Mouse (Mus musculus): ENCODE results near the gene Erlin1. TPM values are rescaled to one million over a fixed set of nuclear protein-coding genes. Genes with fewer than 3 reads are reported as not detected.

Gene Erlin1
- polyA plus RNA-seq, 1 experiment from 2014 or later, result 17.1 TPM

DNA sequence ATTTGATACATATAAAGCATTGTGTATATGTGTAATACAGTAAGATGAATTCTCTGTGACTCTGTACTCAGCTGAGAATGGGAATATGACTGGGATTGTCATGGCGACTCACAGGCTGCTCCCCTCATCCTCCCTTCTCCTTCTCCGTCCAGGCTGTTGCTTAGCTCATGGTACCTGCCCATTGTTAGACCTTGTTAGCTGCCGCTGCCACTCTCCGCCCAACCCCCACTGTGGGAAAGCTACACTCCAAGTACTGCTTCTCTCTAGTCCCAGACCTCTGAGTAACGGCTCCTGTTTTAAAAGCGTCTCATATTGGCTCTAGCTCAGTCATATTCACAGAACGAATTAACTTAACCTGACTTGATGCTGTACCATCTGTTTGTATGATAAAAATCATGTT, 49.8 kb downstream of the Erlin1 start:
- 65% methylated on average over 7 of the region's 7 CpGs for WGBS
- Histone ChIP-seq H3K27ac (no peak overlapping the region), H3K9me3 (ENCODE audit: control insufficient read depth, low read length) (no peaks in the 10 kb centered on the region), H3K4me2 (replicated peaks) (no peak overlapping the region), H3K4me3 (replicated peaks; ENCODE audit: low read length) (no peak overlapping the region), H3K36me3 (replicated peaks; ENCODE audit: control insufficient read depth, insufficient read depth) (no peaks in the 10 kb centered on the region), H3K4me1 (replicated peaks; ENCODE audit: control insufficient read depth, insufficient read depth, low read length) (no peaks in the 10 kb centered on the region), H3K27me3 (ENCODE audit: control insufficient read depth, insufficient read depth, low read length) (no peaks in the 10 kb centered on the region), H3K9ac (no peak overlapping the region)
- ATAC-seq (ENCODE audit: low FRiP score), result no peak
- DNase-seq (ENCODE audit: low spot score), result no peak

DNA sequence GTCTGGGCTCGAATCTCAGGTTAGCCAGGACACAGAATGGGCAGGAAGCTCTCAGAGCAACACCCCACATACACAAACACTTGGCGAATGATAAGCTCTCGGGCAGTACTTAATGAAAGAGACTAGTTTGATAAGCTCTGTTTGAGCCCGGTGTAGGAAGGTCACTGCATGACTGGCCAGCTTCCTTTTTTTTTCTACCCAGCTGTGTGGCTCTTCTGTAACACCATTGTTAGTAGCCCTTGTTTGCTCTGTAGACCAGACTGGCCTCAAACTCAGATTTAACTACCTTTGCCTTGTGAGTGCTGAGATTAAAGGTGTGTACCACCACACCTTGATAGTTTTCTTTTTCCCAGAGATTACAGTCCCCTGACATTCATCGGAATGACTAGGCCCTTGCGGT, 55.7 kb downstream of the Erlin1 start:
- DNase-seq (ENCODE audit: low spot score) (no peak), ATAC-seq (ENCODE audit: low FRiP score) (no peak)
- Histone ChIP-seq H3K4me1 (replicated peaks; ENCODE audit: control insufficient read depth, insufficient read depth, low read length) (no peaks in the 10 kb centered on the region), H3K36me3 (replicated peaks; ENCODE audit: control insufficient read depth, insufficient read depth) (no peaks in the 10 kb centered on the region), H3K9me3 (ENCODE audit: control insufficient read depth, low read length) (no peaks in the 10 kb centered on the region), H3K4me2 (replicated peaks) (no peak overlapping the region), H3K4me3 (replicated peaks; ENCODE audit: low read length) (no peak overlapping the region), H3K27me3 (ENCODE audit: control insufficient read depth, insufficient read depth, low read length) (no peaks in the 10 kb centered on the region), H3K27ac (no peak overlapping the region), H3K9ac (no peak overlapping the region)
- WGBS, result 90% methylated on average over 6 of the region's 6 CpGs

DNA sequence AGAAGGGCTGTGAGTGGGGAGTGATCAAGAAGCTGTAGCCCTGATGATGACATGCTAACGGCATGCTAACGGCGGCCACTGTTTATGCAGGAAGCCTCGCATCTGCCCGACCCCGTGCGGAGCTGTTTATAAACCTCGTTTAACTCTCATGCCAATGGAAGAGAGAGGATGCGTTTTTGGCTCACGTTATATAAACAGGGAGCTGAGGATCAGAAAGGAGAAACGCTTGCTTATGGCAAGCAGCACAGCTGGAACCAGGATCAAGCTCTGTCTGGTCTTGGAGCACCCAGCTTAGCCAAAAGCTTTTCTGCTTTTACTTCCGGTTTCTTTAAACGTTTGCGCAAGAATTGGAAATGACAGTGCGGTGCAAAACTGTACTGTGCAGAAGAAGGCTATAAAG, 60.8 kb downstream of the Erlin1 start:
- H3K27me3 ChIP-seq (ENCODE audit: control insufficient read depth, insufficient read depth, low read length), result no peaks in the 10 kb centered on the region
- no peak overlapping the region for H3K4me3 ChIP-seq (replicated peaks; ENCODE audit: low read length)
- no peaks in the 10 kb centered on the region for H3K4me1 ChIP-seq (replicated peaks; ENCODE audit: control insufficient read depth, insufficient read depth, low read length)
- H3K9me3 ChIP-seq (ENCODE audit: control insufficient read depth, low read length), result no peaks in the 10 kb centered on the region
- no peaks in the 10 kb centered on the region for H3K36me3 ChIP-seq (replicated peaks; ENCODE audit: control insufficient read depth, insufficient read depth)
- no peak overlapping the region for H3K27ac ChIP-seq
- no peak for DNase-seq (ENCODE audit: low spot score)
- no peak overlapping the region for H3K4me2 ChIP-seq (replicated peaks)
- H3K9ac ChIP-seq, result no peak overlapping the region
- WGBS, result 80% methylated on average over 15 of the region's 15 CpGs
- ATAC-seq (ENCODE audit: low FRiP score), result no peak

DNA sequence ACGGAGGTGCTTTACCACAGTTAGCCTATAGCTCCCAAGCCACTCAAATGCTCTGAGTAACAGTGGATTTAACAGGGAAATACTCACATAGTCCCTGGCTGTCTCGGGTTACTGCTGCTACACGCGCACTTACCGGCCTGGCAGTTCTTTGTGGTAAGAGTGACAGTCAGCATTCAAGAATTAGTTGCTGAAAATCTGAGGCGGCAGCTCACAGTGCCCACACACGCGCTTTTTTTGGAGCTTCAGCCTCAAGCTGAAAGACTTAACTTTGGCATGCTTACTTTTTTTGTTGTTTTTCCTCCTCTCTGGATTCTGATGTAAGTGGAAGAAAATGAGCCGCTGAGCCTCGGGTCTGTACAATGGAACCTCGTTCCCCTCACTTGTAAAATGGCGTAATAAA, 62.4 kb downstream of the Erlin1 start:
- no peak overlapping the region for H3K4me2 ChIP-seq (replicated peaks)
- no peaks in the 10 kb centered on the region for H3K4me1 ChIP-seq (replicated peaks; ENCODE audit: control insufficient read depth, insufficient read depth, low read length)
- H3K4me3 ChIP-seq (replicated peaks; ENCODE audit: low read length), result no peak overlapping the region
- H3K27me3 ChIP-seq (ENCODE audit: control insufficient read depth, insufficient read depth, low read length), result no peaks in the 10 kb centered on the region
- no peaks in the 10 kb centered on the region for H3K36me3 ChIP-seq (replicated peaks; ENCODE audit: control insufficient read depth, insufficient read depth)
- no peak overlapping the region for H3K27ac ChIP-seq
- H3K9me3 ChIP-seq (ENCODE audit: control insufficient read depth, low read length), result no peaks in the 10 kb centered on the region
- DNase-seq (ENCODE audit: low spot score) (no peak), ATAC-seq (ENCODE audit: low FRiP score) (no peak)
- H3K9ac ChIP-seq, result no peak overlapping the region
- 58% methylated on average over 12 of the region's 12 CpGs for WGBS

DNA sequence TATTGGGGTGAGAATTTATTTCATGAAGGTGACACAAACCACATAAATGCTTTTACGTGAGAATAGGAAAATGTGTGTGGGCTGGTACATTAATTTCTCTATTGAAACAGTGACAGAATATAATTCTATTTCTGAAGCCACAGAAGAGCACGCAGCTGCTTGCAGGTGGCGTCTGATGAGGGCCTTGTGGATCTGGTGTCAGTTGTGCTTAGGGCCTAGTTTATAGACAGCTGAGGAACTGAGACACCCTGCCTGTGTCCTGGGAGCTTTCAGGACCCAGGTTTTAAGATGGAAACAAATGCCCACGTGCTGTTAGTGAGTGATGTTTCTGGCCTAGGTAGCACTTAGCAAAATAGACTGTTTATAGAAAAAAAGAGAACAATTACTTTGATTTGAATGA, 64.6 kb downstream of the Erlin1 start:
- ATAC-seq (ENCODE audit: low FRiP score) (no peak), DNase-seq (ENCODE audit: low spot score) (no peak)
- no peak overlapping the region for H3K4me2 ChIP-seq (replicated peaks)
- H3K27me3 ChIP-seq (ENCODE audit: control insufficient read depth, insufficient read depth, low read length), result no peaks in the 10 kb centered on the region
- H3K27ac ChIP-seq, result no peak overlapping the region
- H3K9ac ChIP-seq, result no peak overlapping the region
- 75% methylated on average over 4 of the region's 4 CpGs for WGBS
- H3K36me3 ChIP-seq (replicated peaks; ENCODE audit: control insufficient read depth, insufficient read depth), result no peaks in the 10 kb centered on the region
- no peaks in the 10 kb centered on the region for H3K4me1 ChIP-seq (replicated peaks; ENCODE audit: control insufficient read depth, insufficient read depth, low read length)
- no peak overlapping the region for H3K4me3 ChIP-seq (replicated peaks; ENCODE audit: low read length)
- H3K9me3 ChIP-seq (ENCODE audit: control insufficient read depth, low read length), result no peaks in the 10 kb centered on the region

DNA sequence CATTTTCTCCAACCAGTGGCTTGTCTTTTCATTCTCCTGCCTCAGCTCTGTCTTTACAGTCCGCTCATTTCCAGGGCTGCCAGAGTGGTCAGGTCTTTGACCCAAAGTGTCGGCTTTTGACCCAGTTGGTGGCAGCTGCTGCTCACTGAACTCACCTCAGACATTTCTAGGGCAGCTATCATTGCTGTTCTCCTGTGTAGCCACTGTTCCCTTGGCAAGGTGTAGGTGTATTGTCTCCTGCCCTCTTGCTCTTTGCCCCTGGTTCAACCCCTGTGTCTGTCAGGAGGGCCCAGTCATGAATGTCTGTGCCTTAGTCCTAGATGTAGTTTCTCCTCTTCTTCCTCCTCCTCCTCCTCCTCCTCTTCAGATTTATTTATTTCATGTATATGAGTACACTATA, 65.3 kb downstream of the Erlin1 start:
- ATAC-seq (ENCODE audit: low FRiP score) (no peak), DNase-seq (ENCODE audit: low spot score) (no peak)
- Histone ChIP-seq H3K27me3 (ENCODE audit: control insufficient read depth, insufficient read depth, low read length) (no peaks in the 10 kb centered on the region), H3K4me3 (replicated peaks; ENCODE audit: low read length) (no peak overlapping the region), H3K27ac (no peak overlapping the region), H3K4me2 (replicated peaks) (no peak overlapping the region), H3K9me3 (ENCODE audit: control insufficient read depth, low read length) (no peaks in the 10 kb centered on the region), H3K4me1 (replicated peaks; ENCODE audit: control insufficient read depth, insufficient read depth, low read length) (no peaks in the 10 kb centered on the region), H3K9ac (no peak overlapping the region), H3K36me3 (replicated peaks; ENCODE audit: control insufficient read depth, insufficient read depth) (no peaks in the 10 kb centered on the region)
- WGBS, result 95% methylated on average over 2 of the region's 2 CpGs

DNA sequence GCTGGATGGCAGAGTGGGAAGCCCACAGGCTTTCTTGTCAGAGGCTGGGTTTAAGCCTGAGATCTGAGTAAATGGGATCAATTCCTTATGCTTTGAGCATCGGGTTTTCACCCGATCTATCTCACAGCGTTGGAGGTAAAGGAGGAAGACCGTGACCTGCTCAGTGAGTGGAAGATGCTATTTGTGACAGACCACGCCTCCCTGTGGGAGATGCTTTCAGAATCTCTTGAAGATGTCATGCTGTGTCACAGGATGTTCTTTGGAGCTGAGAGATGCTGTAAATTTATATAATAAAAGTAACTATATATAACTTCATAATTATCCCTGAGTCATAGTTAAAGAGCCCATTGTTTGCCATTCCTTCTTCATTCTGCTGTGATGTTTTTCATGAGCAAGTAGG, 68.9 kb downstream of the Erlin1 start:
- H3K4me1 ChIP-seq (replicated peaks; ENCODE audit: control insufficient read depth, insufficient read depth, low read length), result no peaks in the 10 kb centered on the region
- 76% methylated on average over 5 of the region's 5 CpGs for WGBS

DNA sequence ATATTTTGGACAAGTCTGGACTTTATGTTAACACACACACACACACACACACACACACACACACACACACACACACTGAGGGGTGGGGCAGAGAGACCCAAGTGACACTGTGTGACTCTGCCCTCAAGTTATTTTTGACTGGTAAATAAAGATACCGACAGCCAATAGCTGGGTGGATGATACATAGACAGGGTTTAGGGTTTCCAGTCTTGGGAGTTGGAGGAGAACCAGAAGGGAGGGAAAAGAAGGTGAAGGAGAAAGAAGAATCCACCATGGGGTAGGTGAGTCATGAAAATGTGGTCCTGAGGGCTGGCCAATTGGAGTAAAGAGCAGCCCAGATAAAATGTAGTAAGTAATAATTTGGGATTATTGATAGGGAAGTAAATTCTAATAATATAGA, 69.5 kb downstream of the Erlin1 start:
- Histone ChIP-seq H3K4me3 (replicated peaks; ENCODE audit: low read length) (no peak overlapping the region), H3K36me3 (replicated peaks; ENCODE audit: control insufficient read depth, insufficient read depth) (no peaks in the 10 kb centered on the region), H3K4me2 (replicated peaks) (no peak overlapping the region), H3K27ac (no peak overlapping the region), H3K9me3 (ENCODE audit: control insufficient read depth, low read length) (no peaks in the 10 kb centered on the region), H3K9ac (no peak overlapping the region), H3K4me1 (replicated peaks; ENCODE audit: control insufficient read depth, insufficient read depth, low read length) (no peaks in the 10 kb centered on the region), H3K27me3 (ENCODE audit: control insufficient read depth, insufficient read depth, low read length) (no peaks in the 10 kb centered on the region)
- no peak for ATAC-seq (ENCODE audit: low FRiP score)
- DNase-seq (ENCODE audit: low spot score), result no peak
- WGBS, result 94% methylated on average over 1 of the region's 1 CpGs

More for the DNA sequence above, 68.9 kb downstream of the Erlin1 start:
- no peaks in the 10 kb centered on the region for H3K27me3 ChIP-seq (ENCODE audit: control insufficient read depth, insufficient read depth, low read length)
- DNase-seq (ENCODE audit: low spot score) (no peak), ATAC-seq (ENCODE audit: low FRiP score) (no peak)
- H3K9ac ChIP-seq, result no peak overlapping the region
- no peak overlapping the region for H3K4me2 ChIP-seq (replicated peaks)
- H3K4me3 ChIP-seq (replicated peaks; ENCODE audit: low read length), result no peak overlapping the region
- H3K27ac ChIP-seq, result no peak overlapping the region
- H3K9me3 ChIP-seq (ENCODE audit: control insufficient read depth, low read length), result no peaks in the 10 kb centered on the region
- H3K36me3 ChIP-seq (replicated peaks; ENCODE audit: control insufficient read depth, insufficient read depth), result no peaks in the 10 kb centered on the region

DNA sequence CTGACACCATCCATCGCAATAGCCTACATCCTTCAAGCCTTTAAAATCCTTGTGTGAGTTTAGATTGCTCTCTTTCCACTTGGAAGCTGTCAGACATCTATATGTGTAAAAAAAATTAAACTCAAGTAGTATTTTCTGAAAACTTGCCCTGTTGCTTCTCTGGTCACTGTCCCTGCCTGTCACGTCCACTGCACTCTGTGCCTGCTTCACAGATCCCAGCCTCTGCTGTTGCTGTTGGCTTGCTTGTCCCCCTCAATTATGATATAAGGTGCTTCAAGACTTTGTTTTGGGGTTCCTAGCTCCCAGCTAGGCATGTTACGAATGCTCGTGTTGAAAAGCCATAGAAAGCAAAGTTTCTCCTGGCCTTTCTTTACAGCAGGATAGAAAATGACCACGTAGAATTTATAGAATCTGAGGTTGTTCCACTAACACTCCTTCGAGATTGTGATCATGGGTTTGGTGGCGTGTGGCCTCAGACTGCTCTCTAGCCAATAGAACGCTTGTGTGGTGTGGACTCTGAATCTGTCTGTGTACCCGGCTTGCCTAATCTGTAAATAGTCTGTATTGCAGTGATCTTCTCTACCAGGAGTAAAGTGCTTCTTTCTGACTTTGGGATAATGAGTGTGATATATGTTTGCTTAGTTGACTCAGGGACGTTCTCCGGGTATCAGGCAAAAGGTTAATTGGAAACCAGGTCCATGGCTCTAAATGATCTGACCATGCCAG, 70.6 kb downstream of the Erlin1 start:
- Histone ChIP-seq H3K36me3 (replicated peaks; ENCODE audit: control insufficient read depth, insufficient read depth) (no peaks in the 10 kb centered on the region), H3K4me2 (replicated peaks) (no peak overlapping the region)
- WGBS, result 93% methylated on average over 11 of the region's 11 CpGs

DNA sequence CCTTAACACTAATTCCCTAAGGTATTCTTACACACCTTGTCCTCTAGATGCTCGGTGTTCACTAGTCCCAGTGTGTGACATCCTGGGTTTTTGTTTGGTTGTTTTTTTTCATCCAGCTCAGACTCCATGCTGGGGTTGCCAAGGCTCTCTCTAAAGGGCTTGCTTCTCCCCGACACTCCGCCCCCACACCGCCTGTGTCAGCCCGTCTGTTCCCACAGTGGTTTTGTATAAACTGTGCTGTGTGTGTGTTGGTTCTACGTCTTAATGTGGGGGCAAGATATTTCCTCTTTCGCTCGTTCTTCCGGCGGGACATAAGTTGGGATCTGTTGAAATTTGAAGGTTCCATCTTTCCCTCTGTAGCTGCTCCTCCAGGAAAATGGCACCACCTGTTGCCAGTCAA, 71.5 kb downstream of the Erlin1 start:
- WGBS, result 83% methylated on average over 10 of the region's 10 CpGs
- Histone ChIP-seq H3K4me2 (replicated peaks) (no peak overlapping the region), H3K4me1 (replicated peaks; ENCODE audit: control insufficient read depth, insufficient read depth, low read length) (no peaks in the 10 kb centered on the region), H3K4me3 (replicated peaks; ENCODE audit: low read length) (no peak overlapping the region), H3K27me3 (ENCODE audit: control insufficient read depth, insufficient read depth, low read length) (no peaks in the 10 kb centered on the region), H3K9me3 (ENCODE audit: control insufficient read depth, low read length) (no peaks in the 10 kb centered on the region), H3K27ac (no peak overlapping the region), H3K36me3 (replicated peaks; ENCODE audit: control insufficient read depth, insufficient read depth) (no peaks in the 10 kb centered on the region), H3K9ac (no peak overlapping the region)
- ATAC-seq (ENCODE audit: low FRiP score), result no peak
- no peak for DNase-seq (ENCODE audit: low spot score)

More for the DNA sequence above, 70.6 kb downstream of the Erlin1 start:
- Histone ChIP-seq H3K27me3 (ENCODE audit: control insufficient read depth, insufficient read depth, low read length) (no peaks in the 10 kb centered on the region), H3K4me3 (replicated peaks; ENCODE audit: low read length) (no peak overlapping the region), H3K27ac (no peak overlapping the region), H3K4me1 (replicated peaks; ENCODE audit: control insufficient read depth, insufficient read depth, low read length) (no peaks in the 10 kb centered on the region), H3K9ac (no peak overlapping the region), H3K9me3 (ENCODE audit: control insufficient read depth, low read length) (no peaks in the 10 kb centered on the region)
- no peak for DNase-seq (ENCODE audit: low spot score)
- ATAC-seq (ENCODE audit: low FRiP score), result no peak
